Mouse (Mus musculus) spleen, embryonic (tissue): Measurements from ENCODE around the gene Sim1.

Experiments used
- CTCF ChIA-PET: fragments of 350-600 bp; sonication (Branson Sonifier 250); formaldehyde crosslinking; loops from one replicate; lab custom pipeline; 2022; lab: Charles Lee

Gene Sim1

GRCm38 (mm10) chr10:50894170-50894991 is at the start of gene Sim1:
Gene Sim1, plus strand, starts transcription at chr10:50894754.
- CTCF ChIA-PET, result interaction anchor here (0.5 kb wide), 1 partner anchor 17 kb away, joined by 3 read pairs; no protein-coding TSS in a partner anchor

DNA sequence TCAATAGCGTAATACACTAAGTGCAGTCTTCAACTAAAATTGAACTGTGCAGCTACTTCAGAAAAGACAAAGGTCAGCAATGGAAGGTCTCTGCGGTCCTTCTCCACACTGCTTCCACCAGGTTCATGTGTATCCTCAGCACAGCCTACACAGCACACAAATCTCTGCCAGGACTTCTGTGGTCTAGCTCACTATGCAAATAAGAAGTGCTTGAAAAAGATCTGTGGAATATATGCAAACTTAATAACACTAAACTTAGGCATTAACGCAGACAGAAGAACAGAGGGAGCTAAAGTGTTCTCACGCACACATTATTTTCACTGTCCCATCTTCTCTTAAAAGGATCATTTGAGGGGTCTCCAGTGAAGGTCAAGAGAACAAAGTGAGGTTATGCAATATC is 26.4 kb upstream of the Sim1 start:
- CTCF ChIA-PET, result no interaction called here

- CTCF ChIA-PET, result no interaction called here
These were observed 17.6 kb upstream of the Sim1 start for GRCm38 (mm10) chr10:50876952-50877351.

DNA sequence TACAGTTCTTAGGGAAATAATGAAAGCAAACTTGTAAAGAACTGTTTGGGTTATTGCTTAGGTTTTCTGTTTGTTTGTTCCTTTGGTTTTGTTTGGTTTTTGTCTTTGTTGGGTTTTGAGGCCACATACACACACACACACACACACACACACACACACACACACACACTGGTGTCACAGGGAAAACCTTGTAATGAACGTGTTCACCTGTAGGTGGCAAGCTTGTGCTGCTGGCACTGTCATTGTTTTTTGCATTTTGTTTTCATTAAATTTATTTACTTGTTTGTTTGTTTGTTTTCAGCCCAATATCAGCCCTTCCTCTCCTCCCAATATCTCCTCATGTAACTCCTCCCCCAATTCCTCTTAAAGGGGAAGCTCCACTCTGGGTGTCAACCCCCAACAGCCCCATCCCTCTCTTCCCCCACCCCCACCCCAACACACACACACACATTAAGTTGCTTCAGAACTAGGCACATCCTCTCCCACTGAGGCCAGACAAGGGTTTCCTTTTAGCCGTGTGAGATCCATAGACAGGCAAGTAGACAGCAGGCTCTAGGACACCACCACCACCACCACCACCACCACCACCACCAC is 13.0 kb upstream of the Sim1 start:
- CTCF ChIA-PET, result interaction anchor here (0.7 kb wide), 2 partner anchors 119 to 151 kb away, joined by 3 to 11 read pairs; no protein-coding TSS in a partner anchor

- CTCF ChIA-PET, result interaction anchor here (0.7 kb wide), 1 partner anchor 118 kb away, joined by 11 read pairs; no protein-coding TSS in a partner anchor
These were observed 12.2 kb upstream of the Sim1 start for GRCm38 (mm10) chr10:50882366-50882765.

DNA sequence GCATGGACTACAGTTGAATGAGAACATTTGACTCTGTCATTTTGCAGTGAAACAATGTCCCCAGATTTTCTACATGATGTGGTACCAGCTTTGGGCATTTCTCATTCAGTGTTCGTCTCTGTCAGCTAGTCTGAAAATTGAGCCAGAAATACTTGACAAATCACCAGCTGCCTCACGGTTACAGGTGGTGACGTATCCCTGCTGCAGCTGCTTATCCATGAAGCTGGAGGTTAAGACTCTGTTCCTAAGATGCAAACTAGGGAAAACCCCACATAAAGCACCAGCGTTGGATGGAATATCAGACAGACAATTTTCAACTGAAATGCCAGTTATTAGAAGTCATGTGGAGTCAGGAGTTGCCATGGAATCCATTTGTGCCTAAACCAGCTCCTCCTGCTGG is 8.2 kb upstream of the Sim1 start:
- CTCF ChIA-PET, result no interaction called here

- CTCF ChIA-PET, result no interaction called here
These were observed 3.9 kb upstream of the Sim1 start for GRCm38 (mm10) chr10:50890621-50891020.

GRCm38 (mm10) chr10:50891876-50892711 is 2.5 kb upstream of the Sim1 start:
- CTCF ChIA-PET, result no interaction called here

DNA sequence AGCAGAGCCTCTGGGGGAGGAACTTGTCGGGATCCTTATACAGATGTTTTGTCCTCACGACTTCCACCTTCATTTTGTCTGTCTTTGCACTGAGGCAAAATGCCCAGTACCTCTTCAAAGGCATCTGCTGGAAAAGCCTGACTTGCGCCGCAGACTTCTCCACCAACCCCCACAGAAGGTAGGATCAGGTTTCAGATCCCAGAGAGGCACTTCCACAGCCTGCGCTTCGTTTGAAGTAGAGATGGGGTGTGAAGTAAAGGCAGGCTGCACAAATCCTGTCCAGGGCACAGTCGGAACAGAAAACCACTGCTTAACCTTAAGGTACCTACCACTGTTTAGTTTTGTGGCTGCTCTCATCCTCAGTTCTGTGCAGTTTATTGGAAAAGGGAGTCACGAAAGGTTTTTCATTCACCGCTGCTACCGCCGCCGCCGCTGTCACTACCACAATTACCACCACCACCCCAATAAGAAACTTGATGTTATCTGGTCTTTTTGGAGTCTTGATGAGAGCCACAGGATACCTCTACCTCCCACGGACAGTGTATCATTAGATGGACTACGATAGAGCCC is 1.7 kb upstream of the Sim1 start:
- CTCF ChIA-PET, result interaction anchor here (0.8 kb wide), 1 partner anchor 20 kb away, joined by 3 read pairs; no protein-coding TSS in a partner anchor

DNA sequence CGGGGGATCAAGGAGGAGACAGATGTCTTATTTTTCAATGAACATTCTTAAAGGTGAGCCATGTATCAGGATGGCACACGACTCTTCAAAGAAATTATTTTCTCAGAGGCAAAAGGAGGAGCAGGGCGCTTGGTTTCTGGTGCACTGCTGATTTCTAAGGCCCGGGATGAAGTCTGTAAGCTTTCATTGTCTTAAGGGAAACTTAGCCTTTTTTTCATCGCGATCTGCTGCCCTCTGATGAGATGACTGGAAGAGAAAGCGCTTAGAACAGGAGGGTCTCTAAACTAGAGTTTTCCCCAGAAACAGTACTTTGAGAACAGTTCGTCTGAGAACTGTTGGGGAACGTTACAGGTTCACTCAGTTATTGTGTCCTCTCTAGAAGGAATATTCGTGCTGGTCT is 1.0 kb upstream of the Sim1 start:
- CTCF ChIA-PET, result interaction anchor here (0.8 kb wide), 1 partner anchor 19 kb away, joined by 3 read pairs; no protein-coding TSS in a partner anchor

DNA sequence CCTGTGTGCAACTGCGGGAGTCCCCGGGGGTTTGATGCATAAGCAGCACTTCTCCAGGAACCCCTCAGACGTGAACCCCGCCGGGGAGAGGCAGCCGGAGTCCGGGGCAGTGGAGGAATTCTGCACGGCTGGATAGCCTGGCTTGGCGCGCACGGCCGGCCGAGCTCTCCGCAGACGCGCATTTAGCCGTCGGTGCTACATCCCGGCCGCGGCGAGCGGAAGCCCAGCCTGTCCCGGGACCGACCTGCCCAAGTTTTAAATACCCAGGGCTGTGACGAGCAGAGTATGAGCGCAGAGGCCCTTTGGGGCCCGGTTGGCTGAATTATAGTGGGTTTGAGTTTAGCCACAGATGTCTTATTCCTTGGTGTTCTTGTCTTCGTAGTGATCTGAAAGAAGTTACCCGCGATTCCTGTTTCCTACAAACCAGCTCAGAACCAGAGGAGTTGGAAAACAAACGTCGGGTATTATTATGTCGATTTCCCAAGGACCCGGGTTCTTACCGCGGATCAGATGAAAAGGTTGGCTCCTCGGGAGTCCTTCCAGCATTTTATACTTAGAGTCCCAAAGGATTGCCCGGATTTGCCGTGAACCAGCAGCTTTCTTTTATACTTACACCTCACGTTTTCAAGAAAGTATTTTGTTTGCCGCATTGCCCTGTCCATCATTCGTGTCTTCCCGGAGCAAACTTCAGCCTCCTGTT is 687 bp downstream of the Sim1 start:
- CTCF ChIA-PET, result interaction anchor here (0.5 kb wide), 1 partner anchor 16 kb away, joined by 3 read pairs; no protein-coding TSS in a partner anchor

DNA sequence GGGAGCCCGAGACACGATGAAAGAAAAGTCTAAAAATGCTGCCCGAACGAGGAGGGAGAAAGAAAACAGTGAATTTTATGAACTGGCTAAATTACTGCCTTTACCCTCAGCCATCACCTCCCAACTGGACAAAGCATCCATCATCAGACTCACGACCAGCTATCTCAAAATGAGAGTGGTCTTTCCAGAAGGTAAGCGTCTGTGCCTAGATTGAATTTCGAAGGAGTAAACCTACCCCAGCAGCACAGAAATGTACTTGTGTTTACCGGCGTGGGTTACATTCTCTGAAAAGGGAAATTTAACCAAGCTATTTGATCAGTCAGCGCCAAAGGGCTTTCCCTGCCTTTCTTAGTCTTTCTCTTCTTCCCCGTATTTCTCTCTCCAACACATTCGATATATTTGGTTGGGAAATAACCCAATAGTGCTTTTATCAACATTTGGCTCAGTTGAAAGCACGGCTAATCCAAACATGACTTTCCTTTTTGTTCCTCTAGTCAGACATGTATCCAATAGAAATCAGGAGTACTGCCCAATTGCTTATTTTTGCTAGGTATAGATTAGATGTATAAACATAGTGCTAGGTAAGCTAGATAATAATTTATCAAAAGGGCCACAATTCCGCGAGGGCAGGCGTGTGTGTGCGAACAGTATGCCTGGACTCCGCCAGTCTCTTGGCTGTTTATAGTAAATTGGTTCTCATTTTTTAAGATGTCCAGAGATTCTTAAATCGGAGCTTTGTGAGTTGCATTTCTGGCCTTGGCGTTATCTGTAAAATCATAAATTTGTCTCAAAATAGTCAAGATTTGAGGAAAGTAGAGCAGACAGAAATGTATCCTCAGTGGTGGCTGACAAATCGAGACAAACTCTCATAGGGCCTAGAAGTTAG is 1.6 kb downstream of the Sim1 start:
- CTCF ChIA-PET, result no interaction called here

DNA sequence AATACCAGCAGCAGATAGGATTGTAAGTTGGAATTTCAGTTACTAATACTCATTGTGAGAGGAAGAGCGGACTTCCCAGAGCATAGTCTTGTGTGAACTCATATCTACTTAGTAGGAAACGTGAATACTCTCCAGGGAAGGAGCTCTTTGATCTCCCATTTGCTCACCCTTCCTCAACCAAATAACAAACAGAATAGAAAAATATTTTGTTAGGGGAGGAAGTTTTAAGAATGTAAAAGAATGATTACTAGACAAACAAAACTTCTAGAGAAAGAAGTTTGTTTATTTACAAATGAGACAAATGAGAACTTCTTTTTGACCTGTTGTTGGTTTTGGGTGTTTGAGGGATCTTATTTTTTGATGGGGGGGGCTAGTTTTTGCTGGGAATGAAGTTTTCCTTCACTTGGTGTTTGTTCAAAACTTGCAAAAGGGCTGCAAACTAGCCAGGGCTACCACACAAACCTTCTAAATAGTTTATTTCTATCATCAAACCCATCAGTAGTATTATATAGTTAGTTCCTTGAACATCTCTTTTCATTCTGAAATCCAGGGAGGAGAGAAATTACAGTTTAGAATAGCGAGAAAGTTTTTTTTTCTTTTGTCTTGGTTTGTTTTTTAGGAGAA is 2.3 kb downstream of the Sim1 start:
- CTCF ChIA-PET, result no interaction called here

GRCm38 (mm10) chr10:50897530-50898471 is 3.2 kb downstream of the Sim1 start:
- CTCF ChIA-PET, result interaction anchor here (0.5 to 1.1 kb wide), 2 partner anchors 429 to 1757 kb away, joined by 3 to 9 read pairs; no protein-coding TSS in a partner anchor

DNA sequence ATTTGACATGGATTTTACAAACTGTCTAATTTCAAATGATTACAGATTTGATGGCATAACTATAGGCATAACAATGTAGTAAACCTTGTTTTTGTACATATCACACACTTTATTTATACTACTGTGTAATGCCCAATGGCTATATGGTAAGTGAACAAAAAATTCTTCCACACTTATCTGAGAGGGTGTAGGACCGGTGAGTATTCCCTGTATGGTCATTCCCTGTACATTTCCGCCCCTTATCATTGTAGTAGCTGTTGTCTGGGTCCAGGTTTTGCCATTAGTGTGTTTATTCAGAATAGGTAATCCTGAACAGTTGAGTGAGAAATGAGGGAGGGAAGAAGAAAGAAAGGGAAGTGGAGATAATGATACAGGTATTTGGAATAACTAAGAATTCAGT is 4.1 kb downstream of the Sim1 start:
- CTCF ChIA-PET, result interaction anchor here (1.1 kb wide), 1 partner anchor 429 kb away, joined by 3 read pairs; no protein-coding TSS in a partner anchor

- CTCF ChIA-PET, result interaction anchor here (0.7 kb wide), 1 partner anchor 191 kb away, joined by 3 read pairs; no protein-coding TSS in a partner anchor
These were observed 5.5 kb downstream of the Sim1 start for GRCm38 (mm10) chr10:50899846-50900745.
